Mouse (Mus musculus): ENCODE results near the gene Prune1. TPM values are rescaled to one million over a fixed set of nuclear protein-coding genes. Genes with fewer than 3 reads are reported as not detected.

The Prune1 gene
- total and polyA plus RNA-seq, 3 experiments, result 28.5 to 51.8 TPM; not detected in 1

- H3K4me1 ChIP-seq (ENCODE audit: control insufficient read depth in 1 of 2, insufficient read depth in 2 of 2, low read length in 2 of 2), result peaks cover 5 to 10% of the 10 kb centered on the region in 2 experiments; a peak in 3 of 4 replicates
- DNase-seq (ENCODE audit: low read depth, low spot score), result no peak
- no peak overlapping the region for H3K4me3 ChIP-seq (ENCODE audit: control insufficient read depth in 1 of 2, insufficient read depth in 1 of 2, low read depth in 2 of 2, low read length in 2 of 2)
- H3K36me3 ChIP-seq (ENCODE audit: control insufficient read depth in 1 of 2, insufficient read depth in 2 of 2, low read length in 2 of 2), result peaks cover 3 to 19% of the 10 kb centered on the region in 2 experiments; a peak in 3 of 4 replicates
- no peak overlapping the region for H3K27ac ChIP-seq (ENCODE audit: control insufficient read depth, low read depth, low read length)
- no peaks in the 10 kb centered on the region for H3K9me3 ChIP-seq (replicated peaks; ENCODE audit: insufficient read depth, low read length)
- H3K27me3 ChIP-seq (ENCODE audit: control insufficient read depth in 1 of 2, insufficient read depth in 2 of 2, low read length in 2 of 2), result no peaks in the 10 kb centered on the region
- no peak overlapping the region for H3K9ac ChIP-seq (ENCODE audit: control insufficient read depth, low read depth, low read length, poor library complexity, severe bottlenecking)
- TF ChIP-seq TBP (IDR thresholded peaks at IDR 0.05; ENCODE audit: low read depth, low read length) (no peak), SIN3A (IDR thresholded peaks at IDR 0.05; ENCODE audit: low read length) (no peak), MYB (IDR thresholded peaks at IDR 0.05; ENCODE audit: low read depth, low read length) (no peak), GATA1 (IDR thresholded peaks at IDR 0.05; ENCODE audit: low read depth, low read length) (no peak), ZKSCAN1 (IDR thresholded peaks at IDR 0.05; ENCODE audit: low read depth, low read length) (no peak), CHD2 (IDR thresholded peaks at IDR 0.05; ENCODE audit: low read length) (no peak), BHLHE40 (IDR thresholded peaks at IDR 0.05; ENCODE audit: borderline replicate concordance, low read depth, low read length) (no peak), GABPA (IDR thresholded peaks at IDR 0.05; ENCODE audit: low read depth, low read length) (no peak), CHD1 (IDR thresholded peaks at IDR 0.05; ENCODE audit: low read depth, low read length) (no peak)
- H3K79me2 ChIP-seq (ENCODE audit: control insufficient read depth, insufficient read depth, low read length, poor library complexity), result peaks cover 16% of the 10 kb centered on the region
Measured at GRCm38 (mm10) chr3:95223041-95223440, 58.8 kb downstream of the Prune1 start.

GRCm38 (mm10) chr3:95218466-95219137 is 63.3 kb downstream of the Prune1 start:
- peaks cover 23% of the 10 kb centered on the region for H3K79me2 ChIP-seq (ENCODE audit: control insufficient read depth, insufficient read depth, low read length, poor library complexity)
- peak overlapping the region; percentile 36 to 74 for H3K4me3 ChIP-seq (ENCODE audit: control insufficient read depth in 1 of 2, insufficient read depth in 1 of 2, low read depth in 2 of 2, low read length in 2 of 2)
- H3K4me1 ChIP-seq (ENCODE audit: control insufficient read depth in 1 of 2, insufficient read depth in 2 of 2, low read length in 2 of 2), result peaks cover 8 to 14% of the 10 kb centered on the region in 2 experiments
- no peaks in the 10 kb centered on the region for H3K9me3 ChIP-seq (replicated peaks; ENCODE audit: insufficient read depth, low read length)
- DNase-seq (ENCODE audit: low read depth, low spot score), result peak; percentile 99
- H3K27ac ChIP-seq (ENCODE audit: control insufficient read depth, low read depth, low read length), result peak overlapping the region; percentile 90
- TF ChIP-seq ETS1 (IDR thresholded peaks at IDR 0.05; ENCODE audit: low read depth, low read length) (no peak), CTCF (IDR thresholded peaks at IDR 0.05 in 2 of 3, conservative IDR thresholded peaks at IDR 0.05 in 1 of 3; ENCODE audit: control insufficient read depth in 1 of 3, insufficient read depth in 1 of 3, low read depth in 2 of 3, low read length in 3 of 3, poor library complexity in 1 of 3, severe bottlenecking in 1 of 3) (peak in 1 of 3 experiments; percentile 51; a peak in 2 of 6 replicates)
- no peaks in the 10 kb centered on the region for H3K27me3 ChIP-seq (ENCODE audit: control insufficient read depth in 1 of 2, insufficient read depth in 2 of 2, low read length in 2 of 2)
- H3K9ac ChIP-seq (ENCODE audit: control insufficient read depth, low read depth, low read length, poor library complexity, severe bottlenecking), result peak overlapping the region; percentile 82
- peaks cover 3 to 25% of the 10 kb centered on the region in 2 experiments; a peak in 3 of 4 replicates for H3K36me3 ChIP-seq (ENCODE audit: control insufficient read depth in 1 of 2, insufficient read depth in 2 of 2, low read length in 2 of 2)

DNA sequence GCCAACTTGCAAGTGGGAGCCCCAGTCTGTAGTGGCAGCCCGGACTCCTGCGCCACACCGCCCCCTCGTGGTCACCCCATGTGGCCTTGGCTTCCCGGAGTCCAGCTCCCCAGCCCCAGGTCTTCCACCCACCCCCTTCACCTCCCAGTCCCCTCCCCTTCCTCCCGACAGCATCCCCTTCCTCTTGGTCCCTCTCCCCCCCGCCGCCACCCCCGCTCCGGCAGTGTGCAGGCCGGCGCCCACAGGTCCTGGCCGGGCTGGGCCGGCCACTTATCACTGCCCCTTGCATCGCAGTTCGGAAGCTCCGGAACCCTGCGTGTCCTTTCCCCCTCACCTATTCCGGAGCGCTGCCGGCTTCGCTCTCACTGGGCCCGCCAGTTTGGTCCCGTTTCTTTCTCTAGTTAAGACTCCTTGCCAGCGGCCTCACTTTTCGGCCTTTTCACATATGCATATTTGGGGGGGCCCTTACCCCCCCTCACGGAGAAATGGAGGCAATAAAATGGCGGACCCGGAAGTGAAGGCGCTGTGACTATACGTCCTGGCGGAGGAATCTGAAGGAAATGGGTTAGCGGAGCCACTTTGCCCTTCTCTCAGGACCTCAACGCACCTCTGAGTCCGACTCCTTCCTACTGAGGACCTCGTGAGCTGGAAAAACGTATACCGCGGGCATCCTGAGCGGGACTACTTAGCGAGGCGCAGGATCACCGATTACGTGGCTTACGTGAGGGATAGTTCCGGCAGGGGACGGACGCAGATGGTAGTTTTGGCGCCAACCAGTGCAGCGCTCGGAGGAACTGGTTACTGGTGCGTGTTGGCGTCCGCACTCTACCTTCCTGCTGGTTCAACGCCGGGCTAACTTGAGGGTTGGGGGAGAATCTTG is 64.4 kb downstream of the Prune1 start, which contains the start of gene Gabpb2:
Gene Gabpb2, minus strand, starts transcription at position 662 of the 880 bp plus-strand sequence.
- H3K4me3 ChIP-seq (ENCODE audit: control insufficient read depth in 1 of 2, insufficient read depth in 1 of 2, low read depth in 2 of 2, low read length in 2 of 2), result peak within 1 kb of the TSS; percentile 41 to 74
- peaks cover 2 to 25% of the 10 kb centered on the region in 2 experiments; a peak in 3 of 4 replicates for H3K36me3 ChIP-seq (ENCODE audit: control insufficient read depth in 1 of 2, insufficient read depth in 2 of 2, low read length in 2 of 2)
- peak within 1 kb of the TSS; percentile 82 for H3K9ac ChIP-seq (ENCODE audit: control insufficient read depth, low read depth, low read length, poor library complexity, severe bottlenecking)
- TF ChIP-seq CTCF (IDR thresholded peaks at IDR 0.05 in 2 of 3, conservative IDR thresholded peaks at IDR 0.05 in 1 of 3; ENCODE audit: control insufficient read depth in 1 of 3, insufficient read depth in 1 of 3, low read depth in 2 of 3, low read length in 3 of 3, poor library complexity in 1 of 3, severe bottlenecking in 1 of 3) (peak in 1 of 3 experiments; percentile 95; a peak in 1 of 6 replicates), EP300 (IDR thresholded peaks at IDR 0.05; ENCODE audit: low read depth in 1 of 2, low read length in 2 of 2) (no peak), HCFC1 (IDR thresholded peaks at IDR 0.05; ENCODE audit: low read depth, low read length) (no peak), SMC3 (IDR thresholded peaks at IDR 0.05; ENCODE audit: low read depth, low read length) (no peak), POLR2AphosphoS5 (IDR thresholded peaks at IDR 0.05; ENCODE audit: borderline replicate concordance, low read depth, low read length) (peak; percentile 98)
- peaks cover 8 to 14% of the 10 kb centered on the region in 2 experiments for H3K4me1 ChIP-seq (ENCODE audit: control insufficient read depth in 1 of 2, insufficient read depth in 2 of 2, low read length in 2 of 2)
- H3K9me3 ChIP-seq (replicated peaks; ENCODE audit: insufficient read depth, low read length), result no peaks in the 10 kb centered on the region
- no peaks in the 10 kb centered on the region for H3K27me3 ChIP-seq (ENCODE audit: control insufficient read depth in 1 of 2, insufficient read depth in 2 of 2, low read length in 2 of 2)
- peaks cover 23% of the 10 kb centered on the region for H3K79me2 ChIP-seq (ENCODE audit: control insufficient read depth, insufficient read depth, low read length, poor library complexity)
- peak; percentile 100 for DNase-seq (ENCODE audit: low read depth, low spot score)
- H3K27ac ChIP-seq (ENCODE audit: control insufficient read depth, low read depth, low read length), result peak within 1 kb of the TSS; percentile 90
